Mouse (Mus musculus) MEL (cell line): Measurements from ENCODE around the gene Clpsl2. TPM values are rescaled to one million over a fixed set of nuclear protein-coding genes. Genes with fewer than 3 reads are reported as not detected.
"Not testable (repeated sequence)": the region's sequence is repeated elsewhere in the genome, so short reads cannot be mapped to it uniquely, and the experiment has no call there.

Experiments
- DNase-seq: peaks from one replicate; pipeline ENCODE4 v3.0.0; 2011; ENCODE audit warnings: low read depth, low spot score
- H3K27ac ChIP-seq: 2 replicates; pipeline ENCODE4 v1.5.1; 2012; ENCODE audit warnings: low read depth, mild to moderate bottlenecking, control low read depth, low read length, moderate library complexity; ENCODE audit not compliant: control insufficient read depth
- H3K27me3 ChIP-seq, 2 experiments: fragments of 150-350 bp in 1 of 2; sonication (generic) in 1 of 2; 2 replicates each; pipeline ENCODE4 v1.6.1; 2012; ENCODE audit warnings: low read length in 2 of 2, mild to moderate bottlenecking in 2 of 2, improper control_type of control experiment in 1 of 2, moderate library complexity in 1 of 2; ENCODE audit not compliant: insufficient read depth in 2 of 2, control insufficient read depth in 1 of 2
- H3K36me3 ChIP-seq, 2 experiments: 2 replicates each; pipeline ENCODE4 v1.6.1; 2012 to 2014; ENCODE audit warnings: low read length in 2 of 2, improper control_type of control experiment in 1 of 2, inconsistent platforms in 1 of 2, mild to moderate bottlenecking in 1 of 2; ENCODE audit not compliant: insufficient read depth in 2 of 2, control insufficient read depth in 1 of 2
- H3K4me1 ChIP-seq, 2 experiments: fragments of 150-350 bp in 1 of 2; sonication (generic) in 1 of 2; 2 replicates each; pipeline ENCODE4 v1.6.1; 2012; ENCODE audit warnings: low read length in 2 of 2, improper control_type of control experiment in 1 of 2, mild to moderate bottlenecking in 1 of 2; ENCODE audit not compliant: insufficient read depth in 2 of 2, control insufficient read depth in 1 of 2
- H3K4me3 ChIP-seq, 2 experiments: fragments of 150-350 bp in 1 of 2; sonication (generic) in 1 of 2; 2 replicates each; pipeline ENCODE4 v1.5.1; 2012; ENCODE audit warnings: low read depth in 2 of 2, low read length in 2 of 2, mild to moderate bottlenecking in 2 of 2, moderate library complexity in 2 of 2, control low read depth in 1 of 2, improper control_type of control experiment in 1 of 2; ENCODE audit not compliant: control insufficient read depth in 1 of 2, insufficient read depth in 1 of 2
- H3K79me2 ChIP-seq: 2 replicates; pipeline ENCODE4 v1.6.1; 2012; ENCODE audit warnings: mild to moderate bottlenecking, low read length, moderate library complexity; ENCODE audit not compliant: control insufficient read depth, poor library complexity, insufficient read depth
- H3K9ac ChIP-seq: 2 replicates; pipeline ENCODE4 v1.6.1; 2012; ENCODE audit warnings: low read depth, mild to moderate bottlenecking, control low read depth, low read length, moderate library complexity; ENCODE audit not compliant: control insufficient read depth, poor library complexity, severe bottlenecking
- H3K9me3 ChIP-seq: fragments of 150-350 bp; sonication (generic); replicated peaks from 2 replicates; pipeline ENCODE4 v1.6.1; 2012; ENCODE audit warnings: mild to moderate bottlenecking, low read length, improper control_type of control experiment, moderate library complexity; ENCODE audit not compliant: insufficient read depth
- BHLHE40 ChIP-seq: IDR thresholded peaks from 2 replicates; pipeline ENCODE4 v1.6.1; 2012; ENCODE audit warnings: low read depth, mild to moderate bottlenecking, inconsistent platforms, low read length, improper control_type of control experiment, borderline replicate concordance
- CHD1 ChIP-seq: IDR thresholded peaks from 2 replicates; pipeline ENCODE4 v1.6.1; 2012; ENCODE audit warnings: low read depth, mild to moderate bottlenecking, inconsistent platforms, low read length, improper control_type of control experiment
- CTCF ChIP-seq, 3 experiments: IDR thresholded peaks in 2 of 3; conservative IDR thresholded peaks in 1 of 3; 2 replicates each; pipeline ENCODE4 v1.5.1; 2011 to 2012; ENCODE audit warnings: low read length in 3 of 3, low read depth in 2 of 3, mild to moderate bottlenecking in 2 of 3, improper control_type of control experiment in 1 of 3, inconsistent platforms in 1 of 3, mixed read lengths in 1 of 3, moderate library complexity in 1 of 3; ENCODE audit not compliant: control insufficient read depth in 1 of 3, insufficient read depth in 1 of 3, poor library complexity in 1 of 3, severe bottlenecking in 1 of 3
- ELF1 ChIP-seq: IDR thresholded peaks from 2 replicates; pipeline ENCODE4 v1.6.1; 2014; ENCODE audit warnings: low read depth, mild to moderate bottlenecking, inconsistent platforms, low read length, improper control_type of control experiment, moderate library complexity
- EP300 ChIP-seq, 2 experiments: IDR thresholded peaks; 2 replicates each; pipeline ENCODE4 v1.6.1; 2011; ENCODE audit warnings: improper control_type of control experiment in 2 of 2, low read length in 2 of 2, low read depth in 1 of 2, mild to moderate bottlenecking in 1 of 2
- GABPA ChIP-seq: IDR thresholded peaks from 2 replicates; pipeline ENCODE4 v1.6.1; 2012; ENCODE audit warnings: low read depth, mild to moderate bottlenecking, inconsistent platforms, low read length, improper control_type of control experiment, moderate library complexity
- GATA1 ChIP-seq: IDR thresholded peaks from 2 replicates; pipeline ENCODE4 v1.6.1; 2011; ENCODE audit warnings: low read depth, low read length, improper control_type of control experiment
- JUND ChIP-seq: IDR thresholded peaks from 2 replicates; pipeline ENCODE4 v1.6.1; 2011; ENCODE audit warnings: low read depth, mild to moderate bottlenecking, improper control_type of control experiment, low read length
- KAT2A ChIP-seq: conservative IDR thresholded peaks from 2 replicates; pipeline ENCODE4 v1.6.1; 2012; ENCODE audit warnings: low read depth, low read length, improper control_type of control experiment, inconsistent platforms
- MAX ChIP-seq: IDR thresholded peaks from 2 replicates; pipeline ENCODE4 v1.6.1; 2011; ENCODE audit warnings: low read length, improper control_type of control experiment
- MAZ ChIP-seq: IDR thresholded peaks from 2 replicates; pipeline ENCODE4 v1.6.1; 2012; ENCODE audit warnings: low read depth, mild to moderate bottlenecking, inconsistent platforms, low read length, improper control_type of control experiment
- NRF1 ChIP-seq: IDR thresholded peaks from 2 replicates; pipeline ENCODE4 v1.6.1; 2014; ENCODE audit warnings: low read depth, mild to moderate bottlenecking, inconsistent platforms, low read length, improper control_type of control experiment, moderate library complexity; ENCODE audit not compliant: poor library complexity, insufficient read depth, severe bottlenecking
- POLR2A ChIP-seq, 2 experiments: IDR thresholded peaks; 2 replicates each; pipeline ENCODE4 v1.6.1; 2011 to 2012; ENCODE audit warnings: low read length in 2 of 2, mild to moderate bottlenecking in 2 of 2, control low read depth in 1 of 2, improper control_type of control experiment in 1 of 2, low read depth in 1 of 2, moderate library complexity in 1 of 2; ENCODE audit not compliant: control insufficient read depth in 1 of 2, insufficient read depth in 1 of 2, poor library complexity in 1 of 2
- POLR2AphosphoS5 ChIP-seq: IDR thresholded peaks from 2 replicates; pipeline ENCODE4 v1.6.1; 2012; ENCODE audit warnings: low read depth, borderline replicate concordance, mild to moderate bottlenecking, inconsistent platforms, low read length, moderate library complexity, mixed read lengths
- RAD21 ChIP-seq: IDR thresholded peaks from 2 replicates; pipeline ENCODE4 v1.6.1; 2011; ENCODE audit warnings: mild to moderate bottlenecking, low read depth, low read length, improper control_type of control experiment
- RCOR1 ChIP-seq: IDR thresholded peaks from 2 replicates; pipeline ENCODE4 v1.6.1; 2012; ENCODE audit warnings: low read depth, mild to moderate bottlenecking, inconsistent platforms, low read length, improper control_type of control experiment
- SMC3 ChIP-seq: IDR thresholded peaks from 2 replicates; pipeline ENCODE4 v1.6.1; 2011; ENCODE audit warnings: low read depth, low read length, improper control_type of control experiment
- TAL1 ChIP-seq: IDR thresholded peaks from 2 replicates; pipeline ENCODE4 v1.6.1; 2012; ENCODE audit warnings: mild to moderate bottlenecking, inconsistent platforms, low read length, moderate library complexity, mixed read lengths
- TCF12 ChIP-seq: IDR thresholded peaks from 2 replicates; pipeline ENCODE4 v1.6.1; 2014; ENCODE audit warnings: low read depth, mild to moderate bottlenecking, inconsistent platforms, low read length, improper control_type of control experiment, moderate library complexity
- UBTF ChIP-seq: IDR thresholded peaks from 2 replicates; pipeline ENCODE4 v1.6.1; 2012; ENCODE audit warnings: low read depth, mild to moderate bottlenecking, inconsistent platforms, low read length, improper control_type of control experiment, moderate library complexity, borderline replicate concordance; ENCODE audit not compliant: insufficient read depth
- USF1 ChIP-seq: IDR thresholded peaks from 2 replicates; pipeline ENCODE4 v1.6.1; 2014; ENCODE audit warnings: low read depth, mild to moderate bottlenecking, inconsistent platforms, low read length, improper control_type of control experiment, moderate library complexity
- ZC3H11A ChIP-seq: IDR thresholded peaks from 2 replicates; pipeline ENCODE4 v1.6.1; 2012; ENCODE audit warnings: low read depth, mild to moderate bottlenecking, inconsistent platforms, low read length, improper control_type of control experiment
- ZNF384 ChIP-seq: IDR thresholded peaks from 2 replicates; pipeline ENCODE4 v1.6.1; 2012; ENCODE audit warnings: low read depth, mild to moderate bottlenecking, inconsistent platforms, low read length, improper control_type of control experiment
- polyA plus RNA-seq, 2 experiments: library from polyadenylated mRNA; stranded (reverse) in 1 of 2; unstranded in 1 of 2; fragments of >175 nt in 1 of 2; fragments of >200 nt in 1 of 2; gene quantifications; 2 replicates each; pipeline versions ENCODE4 v1.2.1 to v1.2.4; 2012; ENCODE audit warnings: low replicate concordance in 2 of 2, low read depth in 1 of 2; ENCODE audit not compliant: insufficient read length in 2 of 2, insufficient read depth in 1 of 2, missing spikeins in 1 of 2
- total RNA-seq: library from RNA; depleted of rRNA; stranded (reverse); fragments of 300-350 nt; gene quantifications from 2 replicates; pipeline ENCODE4 v1.2.3, GENCODE M21; 2012

Clpsl2 gene
- total and polyA plus RNA-seq, 3 experiments, result not detected

- H3K9ac ChIP-seq, result no peak overlapping the region
- peaks cover 0 to 4% of the 10 kb centered on the region in 2 experiments; a peak in 2 of 4 replicates for H3K4me1 ChIP-seq
- H3K79me2 ChIP-seq, result no peaks in the 10 kb centered on the region
- H3K36me3 ChIP-seq, result no peaks in the 10 kb centered on the region; a peak in 1 of 4 replicates
- no peak overlapping the region for H3K27ac ChIP-seq
- peaks cover 0 to 5% of the 10 kb centered on the region in 2 experiments; a peak in 2 of 4 replicates for H3K27me3 ChIP-seq
- no peak for TF ChIP-seq ZNF384
- no peak for TF ChIP-seq UBTF
- TF ChIP-seq JUND, result no peak
- no peak for TF ChIP-seq EP300 (IDR thresholded peaks at IDR 0.05; ENCODE audit: low read depth in 1 of 2, low read length in 2 of 2)
- TF ChIP-seq BHLHE40, result peak; percentile 52
- peak; percentile 71 for TF ChIP-seq ZC3H11A
- no peak for TF ChIP-seq MAX
- peak; percentile 72 for TF ChIP-seq SMC3
- no peak for TF ChIP-seq GABPA
- TF ChIP-seq KAT2A, result no peak
- TF ChIP-seq MAZ, result peak; percentile 69; the same call in 1 of the 2 replicates
- no peak for TF ChIP-seq RCOR1
- TF ChIP-seq CHD1, result no peak
- 0 out of 2 replicates have a peak, but pooled peaks have one; percentile 19 for TF ChIP-seq USF1
- peak; percentile 72 for TF ChIP-seq RAD21
- TF ChIP-seq CTCF (IDR thresholded peaks at IDR 0.05 in 2 of 3, conservative IDR thresholded peaks at IDR 0.05 in 1 of 3; ENCODE audit: control insufficient read depth in 1 of 3, insufficient read depth in 1 of 3, low read depth in 2 of 3, low read length in 3 of 3, poor library complexity in 1 of 3, severe bottlenecking in 1 of 3), result peak; percentile 80 to 96 (median 92)
- no peak for TF ChIP-seq TAL1
- no peak for TF ChIP-seq ELF1
- TF ChIP-seq POLR2AphosphoS5, result no peak
- no peak for TF ChIP-seq GATA1
- TF ChIP-seq POLR2A (IDR thresholded peaks at IDR 0.05; ENCODE audit: control insufficient read depth in 1 of 2, insufficient read depth in 1 of 2, low read depth in 1 of 2, low read length in 2 of 2, poor library complexity in 1 of 2), result no peak
- no peak for TF ChIP-seq TCF12
- TF ChIP-seq NRF1, result no peak
- TF ChIP-seq, all 39 proteins: peak for 7
- Histone ChIP-seq H3K4me3 (no peak overlapping the region), H3K9me3 (no peaks in the 10 kb centered on the region)
- peak; percentile 75 for DNase-seq
These were observed 4.0 kb downstream of the Clpsl2 start for GRCm38 (mm10) chr17:28553040-28553793.

- H3K4me1 ChIP-seq, H3K4me3 ChIP-seq, H3K27me3 ChIP-seq, H3K9ac ChIP-seq, H3K36me3 ChIP-seq, H3K27ac ChIP-seq, DNase-seq, H3K79me2 ChIP-seq, H3K9me3 ChIP-seq: not testable (repeated sequence)
These were observed 4.8 kb downstream of the Clpsl2 start for GRCm38 (mm10) chr17:28554021-28554420.
